Mouse (Mus musculus) adipocyte (in vitro differentiated cells): ENCODE measurements around the gene Pitx2.

ENCODE experiments used
- DNase-seq: peaks from one replicate; pipeline ENCODE4 v3.0.0-alpha.2; 2016; ENCODE audit warnings: low spot score

The Pitx2 gene

GRCm38 (mm10) chr3:129202871-129203740, 3.4 kb downstream of the Pitx2 start:
- no peak for DNase-seq

DNA sequence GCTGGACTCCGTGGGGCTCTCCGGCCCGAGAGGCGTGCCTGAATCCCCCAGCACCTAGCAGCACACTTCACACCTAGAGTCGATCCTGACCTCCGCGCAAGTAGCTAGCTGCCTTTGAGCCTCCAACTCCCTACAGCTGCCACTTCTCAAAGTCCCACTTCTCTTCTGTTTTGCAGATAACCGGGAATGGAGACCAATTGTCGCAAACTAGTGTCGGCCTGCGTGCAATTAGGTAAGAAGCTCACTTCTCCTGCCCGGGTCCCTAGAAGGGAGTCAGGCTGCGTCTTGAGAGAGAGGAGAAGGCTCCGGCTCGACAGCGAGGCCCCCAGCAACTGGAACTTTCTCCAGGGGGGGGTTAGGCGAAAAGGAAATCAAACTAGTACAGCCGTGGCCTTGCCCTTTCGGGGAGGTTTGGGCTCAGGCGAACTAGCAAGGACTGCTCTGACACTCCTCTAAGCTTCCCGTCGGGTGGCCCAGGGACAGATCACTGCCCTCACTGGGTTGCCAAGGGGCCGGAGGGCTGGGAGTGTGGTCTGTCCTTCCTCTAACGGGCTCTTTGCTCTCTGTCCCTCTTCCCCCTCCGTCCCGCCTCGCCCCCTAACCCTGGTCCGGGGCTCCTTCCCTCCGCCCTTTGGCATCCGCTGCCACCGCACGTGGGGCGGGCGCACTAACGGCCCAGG, 4.2 kb downstream of the Pitx2 start:
- DNase-seq = no peak

- DNase-seq = no peak
Observed at GRCm38 (mm10) chr3:129204441-129205313, 5.0 kb downstream of the Pitx2 start.

DNA sequence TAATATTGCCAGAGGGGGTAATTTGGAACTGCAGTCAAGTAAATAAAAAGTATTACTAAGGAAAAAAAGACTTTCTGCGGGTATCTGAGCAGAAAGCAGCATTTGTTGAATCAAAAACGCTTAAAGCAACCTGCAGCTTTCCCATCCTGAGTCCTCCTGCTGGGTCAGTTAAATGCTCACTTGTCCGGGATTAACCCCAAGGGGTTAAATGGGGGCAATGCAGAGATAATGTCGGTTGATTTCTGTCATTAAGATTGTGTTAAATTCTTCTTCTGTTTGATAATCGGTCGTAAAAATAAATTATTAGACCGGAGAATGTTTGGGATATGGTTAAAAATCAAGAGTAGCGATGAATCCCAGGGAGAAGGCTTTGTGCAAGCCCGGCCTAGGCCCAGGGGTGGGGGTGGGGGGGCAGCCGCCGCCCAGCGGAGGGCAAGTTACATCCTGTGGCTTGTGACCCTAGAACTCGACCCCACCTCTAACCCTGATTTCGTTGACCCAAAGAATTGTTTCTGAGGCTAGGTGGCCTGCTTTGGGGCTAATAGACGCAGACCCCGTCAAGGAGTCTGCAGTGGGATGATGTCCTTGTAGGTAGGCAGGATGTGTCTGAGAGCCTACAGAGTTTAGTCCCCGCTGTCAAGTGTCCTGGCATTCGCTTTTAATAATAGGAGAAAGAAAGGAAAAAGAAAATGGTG, 6.0 kb downstream of the Pitx2 start:
- DNase-seq = no peak

GRCm38 (mm10) chr3:129206776-129207175, 7.1 kb downstream of the Pitx2 start:
- no peak for DNase-seq

GRCm38 (mm10) chr3:129207231-129208030, 7.8 kb downstream of the Pitx2 start:
- no peak for DNase-seq

- no peak for DNase-seq
Observed at GRCm38 (mm10) chr3:129208031-129208380, 8.3 kb downstream of the Pitx2 start.

GRCm38 (mm10) chr3:129208421-129208820, 8.7 kb downstream of the Pitx2 start:
- DNase-seq = no peak

- no peak for DNase-seq
Observed at GRCm38 (mm10) chr3:129209266-129209665, 9.6 kb downstream of the Pitx2 start.

DNA sequence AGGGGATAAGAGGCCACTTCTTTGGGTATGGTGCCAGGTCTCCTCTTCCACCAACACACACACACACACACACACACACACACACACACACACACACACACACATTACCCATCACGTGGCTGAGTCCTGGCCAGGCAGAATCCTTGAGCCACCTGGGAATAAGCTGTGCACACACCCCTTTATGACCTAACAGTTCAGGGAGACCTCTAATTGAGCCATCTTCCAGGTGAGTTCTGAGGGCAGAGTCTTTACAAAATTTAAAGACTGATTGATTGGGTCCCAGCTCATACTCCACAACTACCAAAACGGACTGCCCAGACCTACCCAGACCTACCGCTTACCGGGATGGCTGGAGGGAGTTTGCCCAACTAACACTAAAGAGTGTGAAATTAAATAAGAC, 10.1 kb downstream of the Pitx2 start:
- DNase-seq = no peak

DNA sequence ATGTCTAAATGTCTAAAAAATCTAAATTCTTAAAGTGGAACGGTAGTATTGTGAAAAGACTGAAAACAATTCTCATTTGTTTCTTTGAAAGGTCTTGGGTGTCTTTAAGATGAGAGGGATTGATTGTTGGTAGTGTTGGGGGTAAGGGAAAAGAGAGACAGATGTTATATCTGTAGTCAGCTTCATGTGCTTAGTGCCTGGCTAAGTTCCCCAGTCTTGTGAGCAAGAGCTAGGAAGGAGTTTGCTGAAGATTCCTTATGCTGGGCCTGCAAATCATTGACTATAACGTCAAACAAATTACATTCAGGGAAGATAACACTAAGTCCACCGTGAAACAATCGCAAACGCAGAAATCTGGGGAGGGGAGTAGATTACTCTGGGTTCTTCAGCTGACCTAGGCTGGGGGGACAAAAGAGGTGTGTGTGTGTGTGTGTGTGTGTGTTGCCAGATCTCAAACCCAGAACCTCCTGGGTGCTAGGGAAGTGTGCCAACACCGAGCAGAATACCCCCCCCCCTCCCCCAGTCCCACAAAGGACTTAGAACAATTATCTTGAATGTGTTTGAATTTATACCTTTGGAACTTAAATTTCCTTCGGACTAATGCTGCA, 12.5 kb downstream of the Pitx2 start:
- DNase-seq = no peak

DNA sequence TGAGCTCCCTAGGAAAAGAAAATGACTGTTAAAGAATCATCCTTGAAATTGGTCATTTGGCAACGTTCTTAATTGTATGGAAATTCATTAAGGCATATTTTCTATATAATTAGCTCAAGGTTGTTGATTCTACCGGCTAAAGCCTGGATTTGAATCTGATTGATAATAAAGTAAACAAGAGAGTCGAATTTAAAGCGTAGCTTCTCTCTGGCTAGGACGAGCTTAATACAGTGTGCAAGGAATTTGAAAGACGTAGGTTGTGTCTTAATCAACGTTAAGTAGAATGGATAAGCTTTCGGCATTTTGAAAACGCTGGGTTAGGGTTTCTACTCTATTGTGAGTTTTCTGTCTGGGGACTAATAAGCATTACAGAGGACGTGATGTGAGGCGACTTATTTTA, 13.1 kb downstream of the Pitx2 start:
- DNase-seq = no peak

GRCm38 (mm10) chr3:129213633-129214145, 14.0 kb downstream of the Pitx2 start:
- no peak for DNase-seq

DNA sequence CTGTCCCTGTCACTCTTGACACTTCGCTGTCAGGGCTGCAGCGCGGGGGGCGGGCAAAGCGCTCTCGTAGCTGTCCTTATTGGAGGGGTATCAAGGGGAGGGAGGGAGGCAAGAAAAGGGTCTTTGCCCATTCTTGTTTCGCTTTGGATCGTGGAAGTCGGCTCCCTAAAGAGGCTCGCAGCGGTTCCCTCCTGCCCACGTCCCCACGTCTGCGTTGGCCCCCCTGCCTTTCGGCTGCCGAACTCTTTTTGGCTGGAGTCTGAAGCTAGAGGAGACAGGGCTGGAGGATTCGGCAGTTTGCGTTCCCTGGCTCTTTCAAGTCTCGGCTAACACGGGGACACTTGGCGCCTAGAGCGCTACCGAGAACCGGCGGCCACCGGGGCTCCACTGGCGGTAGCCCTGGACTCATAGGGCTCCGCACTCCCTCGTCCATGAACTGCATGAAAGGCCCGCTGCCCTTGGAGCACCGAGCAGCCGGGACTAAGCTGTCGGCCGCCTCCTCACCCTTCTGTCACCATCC, 14.5 kb downstream of the Pitx2 start:
- DNase-seq = no peak

DNA sequence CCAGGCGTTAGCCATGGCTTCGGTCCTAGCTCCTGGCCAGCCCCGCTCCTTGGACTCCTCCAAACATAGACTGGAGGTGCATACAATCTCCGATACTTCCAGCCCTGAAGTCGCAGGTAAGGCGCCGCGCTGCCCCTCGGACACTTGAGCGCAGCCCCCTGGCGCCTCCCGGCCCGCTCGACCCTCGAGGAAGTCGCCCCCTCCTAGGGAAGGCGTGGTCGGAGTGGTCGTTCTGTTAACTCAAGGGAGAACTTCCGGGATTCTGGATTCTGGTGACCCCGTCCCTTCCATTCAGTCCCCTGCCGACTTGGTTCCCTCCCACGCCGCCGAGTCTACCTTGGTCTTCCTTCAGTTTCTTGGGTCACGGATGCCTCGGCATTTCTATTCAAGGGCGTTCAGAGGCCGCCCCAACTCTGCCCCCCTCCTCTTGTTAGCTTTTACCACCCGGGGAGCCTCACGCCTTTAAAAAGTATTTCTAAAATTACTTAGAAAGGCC, 15.0 kb downstream of the Pitx2 start:
- no peak for DNase-seq

DNA sequence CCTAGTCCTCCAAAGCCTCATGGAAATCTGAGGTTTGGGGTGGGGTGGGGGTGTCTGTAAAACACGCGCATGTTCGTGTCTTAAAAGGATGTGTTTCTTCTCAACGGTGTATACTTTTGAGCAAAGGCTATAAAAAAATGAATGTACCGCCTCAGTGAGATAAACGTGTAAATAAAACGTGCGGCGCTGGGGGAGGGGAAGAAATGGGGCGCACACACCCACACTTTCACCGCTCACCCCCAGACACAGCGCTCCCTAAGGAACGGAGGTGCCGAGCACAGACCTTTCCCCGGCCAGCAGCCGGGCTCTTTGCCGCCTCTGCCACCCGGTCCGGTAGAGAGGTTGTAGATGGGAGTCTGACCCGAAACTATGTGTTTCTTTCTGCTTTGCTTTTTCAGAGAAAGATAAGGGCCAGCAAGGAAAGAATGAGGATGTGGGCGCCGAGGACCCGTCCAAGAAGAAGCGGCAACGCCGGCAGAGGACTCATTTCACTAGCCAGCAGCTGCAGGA, 15.6 kb downstream of the Pitx2 start:
- DNase-seq = no peak

DNA sequence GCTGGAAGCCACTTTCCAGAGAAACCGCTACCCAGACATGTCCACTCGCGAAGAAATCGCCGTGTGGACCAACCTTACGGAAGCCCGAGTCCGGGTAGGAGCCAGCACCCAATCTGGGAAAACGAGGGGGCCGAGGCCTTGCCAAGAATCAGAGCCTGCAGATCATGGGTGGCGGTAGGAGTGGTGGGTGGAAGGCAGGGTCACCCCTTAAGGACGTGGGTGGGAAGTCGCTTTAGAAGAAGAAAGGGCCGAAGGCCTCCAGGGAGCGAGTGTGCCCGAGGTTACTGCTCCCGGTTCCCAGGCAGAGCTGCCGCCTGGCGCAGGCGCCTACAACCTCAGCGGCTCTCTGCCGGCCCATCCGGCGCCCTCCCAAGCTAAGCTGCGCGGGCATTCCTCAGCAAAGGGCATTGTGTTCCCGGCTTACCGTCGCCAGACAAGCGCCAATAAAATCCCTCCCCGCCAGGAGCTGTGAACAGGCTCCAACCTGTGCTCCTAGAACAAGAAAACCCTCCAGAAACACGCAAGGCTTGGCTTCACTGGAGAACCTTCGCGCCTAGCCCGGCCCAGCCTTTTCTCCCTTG, 16.2 kb downstream of the Pitx2 start:
- no peak for DNase-seq

- no peak for DNase-seq
Observed at GRCm38 (mm10) chr3:129216491-129216890, 16.8 kb downstream of the Pitx2 start.

DNA sequence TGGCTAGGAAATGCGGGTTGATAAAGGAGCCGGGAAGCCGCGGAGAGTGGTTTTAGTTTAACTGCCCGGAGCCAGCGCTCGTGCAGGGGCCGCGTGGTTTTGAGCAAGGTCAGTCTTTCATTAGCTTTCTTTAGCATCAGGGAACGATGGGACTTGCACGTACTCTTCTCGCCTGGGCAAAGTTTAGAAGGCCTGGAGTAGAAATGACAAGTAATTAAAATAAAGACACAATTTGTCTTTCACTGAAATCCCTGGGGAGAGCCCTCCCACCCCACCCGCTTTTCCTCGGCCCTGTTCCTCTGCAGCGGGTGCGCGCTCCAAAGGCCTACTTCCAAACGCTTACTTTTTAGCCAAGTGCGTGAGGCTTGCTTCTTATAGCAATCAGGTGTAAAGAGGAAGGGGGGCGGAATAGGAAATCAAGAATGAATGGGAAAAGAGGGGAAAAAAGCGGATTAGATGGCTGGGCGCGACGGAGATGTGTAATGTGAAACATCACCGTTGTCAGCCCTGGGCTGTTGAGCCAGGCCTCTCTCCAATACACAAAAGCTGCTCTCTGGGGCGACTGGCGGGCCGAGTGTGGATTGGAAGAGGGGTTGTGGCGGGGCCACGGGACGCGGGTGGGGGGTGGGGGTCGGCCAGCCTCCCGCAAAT, 17.4 kb downstream of the Pitx2 start:
- no peak for DNase-seq
